ENCODE assay signal across 14 mouse cellular contexts in the genomic region with DNA sequence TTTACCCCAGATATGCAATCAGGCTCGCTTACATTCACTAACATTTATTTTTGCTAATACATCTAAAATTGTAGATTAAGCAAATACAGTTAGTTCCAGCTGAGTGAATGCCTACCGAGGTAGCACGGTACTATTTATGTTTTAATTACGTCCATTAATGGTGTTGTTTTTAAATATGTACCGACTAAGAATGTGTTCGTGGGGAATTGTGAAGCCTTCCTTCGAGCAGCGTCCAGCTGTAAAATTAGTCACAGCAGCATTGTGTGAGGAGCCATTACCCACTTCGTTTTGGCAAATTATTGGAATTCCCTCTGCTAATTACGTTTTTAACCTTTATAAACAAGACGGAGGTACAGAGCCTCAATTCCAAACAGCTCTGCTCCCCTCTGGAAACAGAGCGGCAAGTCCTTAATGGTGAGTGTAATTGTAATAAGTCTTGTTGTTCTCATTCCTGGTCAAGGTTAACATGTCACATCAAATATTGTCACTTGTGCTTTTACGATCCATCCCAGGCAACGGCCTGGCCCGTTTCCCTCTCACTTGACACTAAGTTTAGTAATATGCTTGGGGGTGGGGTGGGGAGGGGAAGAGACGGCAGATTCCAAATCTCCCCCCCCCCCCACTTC.
DNase-seq lines count a peak whose midpoint lies in the region; ATAC-seq lines count a peak whose summit lies in the region.
"Had no signal": no experiment of that assay in that cellular context is flagged by ENCODE, and none has a peak within 500 bp of the region (broad histone marks: within the 10 kb centered on the region; RNA-seq: fewer than 3 reads in every experiment).

No protein-coding gene starts in this region.

- no peak for ATAC-seq in kidney, embryonic 15.5 days (replicated peaks; ENCODE audit: low FRiP score)
- 0 out of 2 replicates have a peak, but pooled peaks have one; percentile 17 for ATAC-seq in hindbrain, embryonic 14.5 days (ENCODE audit: low FRiP score)
- ATAC-seq in neural tube, embryonic 15.5 days (ENCODE audit: low FRiP score) = peak; percentile 39

- no peak overlapping the region for H3K4me3 ChIP-seq in kidney, embryonic 15.5 days (replicated peaks)
- no peak overlapping the region for H3K4me3 ChIP-seq in hindbrain, embryonic 14.5 days (replicated peaks; ENCODE audit: low read length)
- H3K4me3 ChIP-seq in neural tube, embryonic 15.5 days (replicated peaks) = 0 out of 2 replicates have a peak overlapping the region, but pooled peaks have one; percentile 1

- H3K36me3 ChIP-seq in kidney, embryonic 15.5 days = no peaks in the 10 kb centered on the region
- no peaks in the 10 kb centered on the region for H3K36me3 ChIP-seq in hindbrain, embryonic 14.5 days (replicated peaks; ENCODE audit: control insufficient read depth, insufficient read depth)
- H3K36me3 ChIP-seq in neural tube, embryonic 15.5 days = no peaks in the 10 kb centered on the region

- peaks cover 24% of the 10 kb centered on the region for H3K27me3 ChIP-seq in kidney, embryonic 15.5 days
- no peaks in the 10 kb centered on the region for H3K27me3 ChIP-seq in hindbrain, embryonic 14.5 days (ENCODE audit: control insufficient read depth, insufficient read depth, low read length)
- peaks cover 9% of the 10 kb centered on the region; the same call in 1 of the 2 replicates for H3K27me3 ChIP-seq in neural tube, embryonic 15.5 days (replicated peaks)

- H3K4me1 ChIP-seq in kidney, embryonic 15.5 days = peaks cover 6% of the 10 kb centered on the region; the same call in 1 of the 2 replicates
- H3K4me1 ChIP-seq in hindbrain, embryonic 14.5 days (replicated peaks; ENCODE audit: control insufficient read depth, insufficient read depth, low read length) = peaks cover 13% of the 10 kb centered on the region; the same call in 1 of the 2 replicates
- peaks cover 17% of the 10 kb centered on the region for H3K4me1 ChIP-seq in neural tube, embryonic 15.5 days

- H3K9ac ChIP-seq in kidney, embryonic 15.5 days = no peak overlapping the region
- H3K9ac ChIP-seq in hindbrain, embryonic 14.5 days = no peak overlapping the region
- H3K9ac ChIP-seq in neural tube, embryonic 15.5 days (replicated peaks) = no peak overlapping the region
- H3K9ac ChIP-seq: liver, embryonic 14.5 days had no signal

- H3K4me2 ChIP-seq in kidney, embryonic 15.5 days = 0 out of 2 replicates have a peak overlapping the region, but pooled peaks have one; percentile 12
- peak overlapping the region; percentile 45 for H3K4me2 ChIP-seq in hindbrain, embryonic 14.5 days (replicated peaks)
- H3K4me2 ChIP-seq in neural tube, embryonic 15.5 days = peak overlapping the region; percentile 49
- H3K4me2 ChIP-seq: heart, embryonic 11.5 days had no signal

- peak; percentile 31 to 36 for DNase-seq in cerebellum, postnatal 10 days
- no peak for DNase-seq in cerebellum, adult 11 months
- no peak for DNase-seq in kidney, postnatal 25 days
- DNase-seq in hindbrain, embryonic 14.5 days (ENCODE audit: low spot score) = no peak
- DNase-seq in thymus, postnatal 14 days = no peak
- no peak for DNase-seq in embryo, embryonic 11 days
- DNase-seq: adrenal gland, adult 2 months; kidney, adult 11 months; lung, postnatal 36 days; spleen, adult 18-20 months had no signal

- no peaks in the 10 kb centered on the region for H3K9me3 ChIP-seq in kidney, embryonic 15.5 days (replicated peaks)
- no peaks in the 10 kb centered on the region for H3K9me3 ChIP-seq in hindbrain, embryonic 14.5 days (ENCODE audit: control insufficient read depth, low read length)
- no peaks in the 10 kb centered on the region for H3K9me3 ChIP-seq in neural tube, embryonic 15.5 days (replicated peaks)

- WGBS in kidney, embryonic 15.5 days = 32% methylated on average over 16 of the region's 16 CpGs
- WGBS in hindbrain, embryonic 14.5 days = 34% methylated on average over 16 of the region's 16 CpGs
- WGBS in neural tube, embryonic 15.5 days = 16% methylated on average over 16 of the region's 16 CpGs

- no peak overlapping the region for H3K27ac ChIP-seq in kidney, embryonic 15.5 days
- H3K27ac ChIP-seq in hindbrain, embryonic 14.5 days = no peak overlapping the region
- no peak overlapping the region for H3K27ac ChIP-seq in neural tube, embryonic 15.5 days (replicated peaks)
- H3K27ac ChIP-seq: liver, embryonic 14.5 days had no signal

Comparison
In these comparisons a context has a peak if more than half of its experiments do, and no peak if none do; other contexts are left out.
1. DNase-seq: peak in cerebellum, postnatal 10 days (2 of 2); none in cerebellum, adult 11 months (single experiment), kidney, postnatal 25 days (0 of 2), hindbrain, embryonic 14.5 days (single experiment), thymus, postnatal 14 days (single experiment) and embryo, embryonic 11 days (single experiment).
2. Peak in every context shown above with its lines, with median percentiles within 50 percentile points of each other: H3K4me2 ChIP-seq.